Mouse (Mus musculus): Measurements from ENCODE around the gene Lrrc8c. TPM values are rescaled to one million over a fixed set of nuclear protein-coding genes. Genes with fewer than 3 reads are reported as not detected.

Gene Lrrc8c
- polyA plus RNA-seq, 1 experiment from 2014 or later, result 17.8 TPM

DNA sequence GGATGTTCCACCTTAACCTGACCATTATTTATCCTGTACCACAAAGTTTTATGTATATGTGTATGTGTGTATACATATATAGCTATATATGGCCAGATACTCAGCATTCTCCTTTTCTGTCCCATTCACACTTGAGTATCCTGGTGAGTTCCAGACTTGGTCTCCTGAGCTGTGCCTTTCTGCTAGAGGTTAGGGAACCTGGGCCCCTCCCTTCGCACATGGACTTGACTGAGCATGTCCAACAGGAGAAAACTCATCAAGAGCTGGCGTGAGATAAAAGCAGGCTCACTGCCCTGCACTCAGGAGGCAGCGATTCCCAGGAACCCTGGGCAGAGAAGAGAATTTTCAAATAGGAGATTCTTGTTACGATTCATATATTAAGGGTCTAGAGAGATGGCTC, 45.6 kb downstream of the Lrrc8c start:
- WGBS, result 70% methylated on average over 4 of the region's 4 CpGs
- no peak overlapping the region for H3K4me3 ChIP-seq (replicated peaks)
- H3K9ac ChIP-seq, result no peak overlapping the region
- H3K4me2 ChIP-seq, result no peak overlapping the region
- no peak; the same call in 1 of the 2 replicates for ATAC-seq (ENCODE audit: insufficient read depth, low FRiP score, low read depth)
- no peaks in the 10 kb centered on the region for H3K36me3 ChIP-seq
- H3K9me3 ChIP-seq, result no peaks in the 10 kb centered on the region
- no peaks in the 10 kb centered on the region for H3K4me1 ChIP-seq
- no peaks in the 10 kb centered on the region for H3K27me3 ChIP-seq (replicated peaks)
- H3K27ac ChIP-seq, result no peak overlapping the region

DNA sequence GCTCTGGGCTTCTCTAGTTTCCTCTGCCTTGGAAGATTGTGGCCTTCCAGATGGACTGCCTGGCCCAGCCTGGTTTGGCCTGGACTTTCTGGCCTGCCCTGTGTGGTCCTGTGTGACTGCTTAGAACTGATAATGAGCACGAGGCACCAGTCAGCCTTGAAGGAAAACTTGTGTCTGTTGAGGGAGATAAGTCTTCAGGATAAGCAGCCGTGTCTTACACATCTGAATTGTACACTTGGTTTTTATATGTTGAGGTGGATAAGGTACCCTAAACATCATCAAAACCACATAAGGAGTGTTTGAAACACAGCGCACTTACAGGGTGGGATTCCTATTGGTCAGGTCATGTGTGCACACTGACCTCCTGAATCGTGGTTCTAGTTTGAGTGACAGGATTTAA, 46.6 kb downstream of the Lrrc8c start:
- Histone ChIP-seq H3K4me3 (replicated peaks) (no peak overlapping the region), H3K27ac (no peak overlapping the region), H3K4me2 (no peak overlapping the region), H3K4me1 (no peaks in the 10 kb centered on the region), H3K9me3 (no peaks in the 10 kb centered on the region), H3K36me3 (no peaks in the 10 kb centered on the region), H3K9ac (no peak overlapping the region), H3K27me3 (replicated peaks) (no peaks in the 10 kb centered on the region)
- WGBS, result 67% methylated on average over 4 of the region's 4 CpGs
- ATAC-seq (ENCODE audit: insufficient read depth, low FRiP score, low read depth), result peak; percentile 93

DNA sequence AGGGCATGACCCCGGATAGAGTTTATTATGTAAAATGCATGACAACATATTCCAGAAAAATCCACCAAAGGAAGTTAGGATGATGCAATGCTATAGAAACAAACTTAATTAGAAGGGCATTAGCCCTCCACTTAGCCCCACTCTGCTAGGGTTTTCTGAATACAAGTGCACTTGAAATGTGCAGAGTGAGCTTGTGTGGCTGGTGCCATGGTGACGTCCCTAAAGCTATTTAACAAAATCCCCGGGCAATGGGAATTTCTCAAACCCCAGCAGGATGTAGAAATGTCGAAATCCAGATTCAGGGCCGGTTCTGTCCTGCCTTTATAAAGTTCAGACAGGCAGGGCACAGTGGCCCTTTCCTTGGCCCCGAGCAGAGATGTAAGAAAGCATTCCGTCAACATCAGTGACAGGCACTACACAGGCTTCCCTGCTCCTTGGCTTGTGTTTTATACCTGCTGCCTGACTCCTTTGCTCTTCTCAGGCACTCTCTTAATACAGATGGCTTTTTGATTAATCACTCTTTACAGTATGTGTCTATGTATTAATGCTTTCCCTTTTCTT, 47.7 kb downstream of the Lrrc8c start:
- Histone ChIP-seq H3K9ac (no peak overlapping the region), H3K9me3 (no peaks in the 10 kb centered on the region), H3K36me3 (no peaks in the 10 kb centered on the region), H3K27ac (no peak overlapping the region), H3K4me3 (replicated peaks) (no peak overlapping the region), H3K4me1 (no peaks in the 10 kb centered on the region), H3K4me2 (no peak overlapping the region), H3K27me3 (replicated peaks) (no peaks in the 10 kb centered on the region)
- ATAC-seq (ENCODE audit: insufficient read depth, low FRiP score, low read depth), result no peak
- WGBS, result 54% methylated on average over 7 of the region's 7 CpGs

DNA sequence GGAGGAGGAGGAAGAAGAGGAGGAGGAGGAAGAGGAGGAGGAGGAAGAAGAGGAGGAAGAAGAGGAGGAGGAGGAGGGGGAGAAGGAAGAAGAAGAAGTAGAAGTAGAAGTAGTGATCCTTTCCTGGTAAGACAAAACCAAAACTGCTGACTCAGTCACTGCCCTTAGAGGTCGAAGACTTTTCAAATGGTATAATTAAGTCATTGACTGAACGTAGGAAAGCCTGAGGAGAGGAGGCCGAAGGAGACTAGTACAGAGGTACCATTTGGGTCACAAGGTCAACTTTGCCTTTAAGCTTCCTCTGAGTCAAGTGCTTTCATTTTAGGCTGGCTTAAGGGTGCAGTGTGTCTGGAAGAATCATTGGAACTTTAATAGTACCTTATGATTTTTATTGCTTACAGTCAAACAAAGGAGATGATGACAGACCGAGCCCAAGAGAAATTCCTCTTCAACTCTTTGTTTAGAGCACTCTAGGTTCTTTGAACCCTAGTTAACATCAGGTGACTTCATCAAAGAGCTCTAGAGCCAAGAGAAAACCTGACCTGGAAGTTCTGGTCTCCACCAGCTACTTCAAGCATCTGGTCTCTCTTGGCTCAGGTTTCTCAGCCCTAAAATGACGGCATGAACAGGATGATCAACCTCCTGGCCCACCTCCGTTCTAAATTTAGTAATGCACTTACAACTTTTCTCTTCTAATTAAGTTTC, 49.0 kb downstream of the Lrrc8c start:
- 77% methylated on average over 6 of the region's 6 CpGs for WGBS
- H3K9ac ChIP-seq, result no peak overlapping the region
- no peaks in the 10 kb centered on the region for H3K27me3 ChIP-seq (replicated peaks)
- H3K36me3 ChIP-seq, result no peaks in the 10 kb centered on the region
- no peak overlapping the region for H3K4me3 ChIP-seq (replicated peaks)
- no peak overlapping the region for H3K27ac ChIP-seq
- ATAC-seq (ENCODE audit: insufficient read depth, low FRiP score, low read depth), result no peak
- no peaks in the 10 kb centered on the region for H3K9me3 ChIP-seq
- no peaks in the 10 kb centered on the region for H3K4me1 ChIP-seq
- no peak overlapping the region for H3K4me2 ChIP-seq

DNA sequence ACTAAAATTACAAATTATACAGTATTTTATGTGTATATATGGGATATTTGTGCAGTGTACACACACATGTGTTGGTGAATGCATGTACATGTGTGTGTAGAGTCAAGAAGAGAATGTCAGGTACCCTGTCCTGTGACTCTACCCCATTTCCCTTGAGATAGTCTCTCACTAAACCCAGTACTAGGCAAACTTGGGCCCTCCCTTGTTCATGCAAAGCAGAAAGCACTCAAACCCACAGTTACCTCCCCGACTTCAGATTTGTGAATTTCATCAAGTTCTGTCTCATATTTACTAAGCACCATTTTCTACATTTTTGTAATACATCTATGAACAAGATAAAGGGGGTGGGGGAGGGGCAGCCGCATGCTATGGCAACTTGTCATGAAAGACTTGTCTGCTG, 50.0 kb downstream of the Lrrc8c start:
- H3K27me3 ChIP-seq (replicated peaks), result no peaks in the 10 kb centered on the region
- no peak overlapping the region for H3K27ac ChIP-seq
- no peaks in the 10 kb centered on the region for H3K9me3 ChIP-seq
- 80% methylated on average over 2 of the region's 2 CpGs for WGBS
- H3K4me3 ChIP-seq (replicated peaks), result no peak overlapping the region
- no peaks in the 10 kb centered on the region for H3K4me1 ChIP-seq
- no peak overlapping the region for H3K9ac ChIP-seq
- H3K4me2 ChIP-seq, result no peak overlapping the region
- H3K36me3 ChIP-seq, result no peaks in the 10 kb centered on the region
- no peak for ATAC-seq (ENCODE audit: insufficient read depth, low FRiP score, low read depth)

DNA sequence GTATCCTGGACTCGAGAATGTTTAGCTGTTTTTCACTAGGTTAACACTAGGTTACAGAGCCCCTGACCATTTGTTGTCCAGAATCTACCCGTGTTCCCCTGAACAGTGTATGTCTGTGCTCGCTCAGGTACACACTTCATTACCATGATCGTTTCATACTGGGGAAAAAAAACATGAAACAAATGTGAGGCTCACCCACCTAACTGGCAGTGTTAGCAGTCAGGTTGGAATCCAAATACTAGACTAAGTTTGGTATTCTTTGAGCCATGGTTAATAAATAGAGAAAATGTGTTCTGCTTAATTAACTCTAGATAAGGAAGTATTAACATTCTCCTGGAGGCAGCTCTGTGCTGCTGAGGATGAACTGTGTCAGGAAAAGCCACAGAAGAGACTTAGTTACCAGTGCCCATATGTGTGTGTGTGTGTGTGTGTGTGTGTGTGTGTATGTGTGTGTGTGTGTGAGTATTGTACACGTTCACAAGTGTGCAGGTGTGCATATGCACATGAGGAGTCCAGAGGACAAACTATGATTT, 53.0 kb downstream of the Lrrc8c start:
- 68% methylated on average over 5 of the region's 5 CpGs for WGBS
- no peak for ATAC-seq (ENCODE audit: insufficient read depth, low FRiP score, low read depth)
- Histone ChIP-seq H3K27me3 (replicated peaks) (no peaks in the 10 kb centered on the region), H3K4me2 (no peak overlapping the region), H3K9ac (no peak overlapping the region), H3K27ac (no peak overlapping the region), H3K9me3 (no peaks in the 10 kb centered on the region), H3K4me3 (replicated peaks) (no peak overlapping the region), H3K4me1 (0 out of 2 replicates have a peak, but pooled peaks cover 2% of the 10 kb centered on the region), H3K36me3 (no peaks in the 10 kb centered on the region)

DNA sequence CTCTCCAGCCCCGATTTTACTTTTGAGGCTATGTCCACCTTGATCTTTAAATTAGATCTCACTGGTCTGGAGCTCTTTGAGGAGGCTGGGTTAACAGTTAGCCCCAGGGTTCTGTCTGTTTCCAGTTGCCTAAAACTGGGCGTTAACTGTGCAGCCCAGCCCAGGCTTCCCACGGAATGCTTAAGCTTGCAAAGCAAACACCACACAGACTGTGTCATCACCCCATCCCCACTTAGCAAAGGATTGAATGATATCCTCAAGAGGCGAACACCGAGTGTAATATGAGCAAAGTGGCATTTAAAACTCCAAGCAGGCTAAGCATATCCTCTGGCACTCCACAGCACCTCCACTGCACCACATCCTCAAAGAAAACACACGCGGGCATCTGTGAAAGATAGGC, 53.7 kb downstream of the Lrrc8c start:
- Histone ChIP-seq H3K27ac (no peak overlapping the region), H3K27me3 (replicated peaks) (no peaks in the 10 kb centered on the region), H3K4me3 (replicated peaks) (no peak overlapping the region), H3K9me3 (no peaks in the 10 kb centered on the region), H3K9ac (no peak overlapping the region), H3K4me1 (0 out of 2 replicates have a peak, but pooled peaks cover 2% of the 10 kb centered on the region), H3K36me3 (no peaks in the 10 kb centered on the region), H3K4me2 (no peak overlapping the region)
- ATAC-seq (ENCODE audit: insufficient read depth, low FRiP score, low read depth), result no peak
- WGBS, result 67% methylated on average over 7 of the region's 7 CpGs

DNA sequence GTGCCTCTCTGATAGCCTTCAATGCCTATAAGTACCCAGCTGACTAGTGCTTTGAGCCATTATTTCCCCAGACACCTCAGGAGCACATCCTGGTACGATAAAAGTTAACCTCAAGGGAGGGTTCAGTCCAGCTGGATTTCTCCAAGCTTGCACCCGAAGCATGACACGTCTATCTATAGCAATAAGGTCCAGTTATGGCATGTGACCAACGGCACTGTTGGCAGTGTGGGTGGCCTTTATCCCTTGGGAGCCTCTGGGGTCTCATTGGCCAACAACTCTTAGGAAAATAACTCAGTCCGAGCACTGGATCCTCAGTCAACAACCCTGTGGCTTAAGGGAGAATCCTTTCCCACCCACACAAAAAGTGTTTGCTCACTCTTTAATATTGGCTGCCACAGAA, 55.6 kb downstream of the Lrrc8c start:
- H3K4me1 ChIP-seq, result 0 out of 2 replicates have a peak, but pooled peaks cover 2% of the 10 kb centered on the region
- H3K4me3 ChIP-seq (replicated peaks), result no peak overlapping the region
- no peaks in the 10 kb centered on the region for H3K9me3 ChIP-seq
- no peak for ATAC-seq (ENCODE audit: insufficient read depth, low FRiP score, low read depth)
- no peak overlapping the region for H3K4me2 ChIP-seq
- no peak overlapping the region for H3K9ac ChIP-seq
- no peaks in the 10 kb centered on the region for H3K36me3 ChIP-seq
- 89% methylated on average over 5 of the region's 5 CpGs for WGBS
- H3K27ac ChIP-seq, result no peak overlapping the region
- no peaks in the 10 kb centered on the region for H3K27me3 ChIP-seq (replicated peaks)

DNA sequence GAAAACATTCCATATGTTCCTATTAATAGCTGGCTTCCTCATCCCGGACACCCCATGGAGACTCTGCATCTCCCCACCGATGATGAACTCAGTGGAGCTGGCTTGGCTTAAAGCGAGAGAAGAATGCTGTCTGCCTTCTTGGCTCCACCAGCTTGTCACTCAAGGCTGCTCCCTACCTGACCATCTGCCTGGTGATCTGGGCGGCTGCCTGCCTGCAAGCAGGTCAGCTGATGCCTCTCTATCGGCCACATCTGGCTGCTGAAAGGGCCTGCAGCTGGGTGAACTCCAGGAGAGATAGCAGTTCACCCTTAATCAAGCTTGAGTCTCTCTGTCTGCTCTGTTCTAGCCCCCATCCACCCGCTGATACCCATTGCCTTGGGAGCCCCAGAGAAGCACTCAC, 56.7 kb downstream of the Lrrc8c start:
- H3K27me3 ChIP-seq (replicated peaks), result no peaks in the 10 kb centered on the region
- WGBS, result 60% methylated on average over 6 of the region's 6 CpGs
- H3K4me1 ChIP-seq, result 0 out of 2 replicates have a peak, but pooled peaks cover 2% of the 10 kb centered on the region
- no peak overlapping the region for H3K4me3 ChIP-seq (replicated peaks)
- H3K4me2 ChIP-seq, result no peak overlapping the region
- ATAC-seq (ENCODE audit: insufficient read depth, low FRiP score, low read depth), result peak; percentile 92
- no peak overlapping the region for H3K27ac ChIP-seq
- no peaks in the 10 kb centered on the region for H3K9me3 ChIP-seq
- H3K36me3 ChIP-seq, result no peaks in the 10 kb centered on the region
- H3K9ac ChIP-seq, result no peak overlapping the region

DNA sequence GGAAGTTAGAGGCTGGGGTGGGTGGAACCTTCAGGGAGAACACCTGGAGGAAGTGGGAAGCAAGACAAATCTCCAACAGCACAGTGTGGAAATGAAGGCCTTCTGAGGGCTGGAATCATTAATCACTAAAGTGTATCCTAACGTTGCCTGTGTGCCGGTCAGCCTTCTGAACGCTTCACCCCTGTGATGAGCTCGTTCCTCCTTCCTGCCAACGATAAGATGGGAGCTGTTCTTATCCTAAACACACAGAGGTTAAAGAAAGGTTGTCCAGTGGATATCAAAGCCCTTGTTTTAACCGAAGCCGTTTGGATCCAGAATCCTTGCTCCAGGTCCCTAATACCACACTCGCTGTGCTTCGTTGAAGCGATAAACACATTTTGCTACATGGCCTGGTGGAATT, 61.7 kb downstream of the Lrrc8c start:
- Histone ChIP-seq H3K9ac (no peak overlapping the region), H3K27ac (no peak overlapping the region), H3K36me3 (no peaks in the 10 kb centered on the region), H3K27me3 (replicated peaks) (no peaks in the 10 kb centered on the region), H3K9me3 (no peaks in the 10 kb centered on the region), H3K4me1 (0 out of 2 replicates have a peak, but pooled peaks cover 2% of the 10 kb centered on the region), H3K4me3 (replicated peaks) (no peak overlapping the region), H3K4me2 (no peak overlapping the region)
- 43% methylated on average over 10 of the region's 10 CpGs for WGBS
- ATAC-seq (ENCODE audit: insufficient read depth, low FRiP score, low read depth), result no peak

DNA sequence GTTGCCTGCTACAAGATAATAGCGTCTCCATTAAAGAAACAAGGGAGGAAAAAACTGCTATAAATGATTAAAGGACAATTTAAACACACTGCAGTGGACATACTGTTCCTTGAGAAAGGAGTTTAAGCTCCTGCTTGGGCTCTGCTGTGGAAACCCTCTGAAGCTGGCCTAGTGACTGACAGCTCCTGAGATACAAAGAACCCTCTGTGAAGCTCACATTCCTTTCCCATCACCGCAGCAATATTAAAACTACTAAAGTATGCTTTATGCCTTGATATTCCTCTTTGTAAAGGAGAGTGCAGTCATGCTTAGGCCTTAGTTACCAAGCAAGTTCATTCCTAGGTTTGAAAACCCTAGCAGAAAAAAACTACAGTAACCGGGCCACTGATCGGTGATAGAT, 66.7 kb downstream of the Lrrc8c start:
- ATAC-seq (ENCODE audit: insufficient read depth, low FRiP score, low read depth), result no peak
- Histone ChIP-seq H3K4me2 (no peak overlapping the region), H3K27ac (peak overlapping the region; percentile 19), H3K4me1 (0 out of 2 replicates have a peak, but pooled peaks cover 9% of the 10 kb centered on the region), H3K4me3 (replicated peaks) (no peak overlapping the region), H3K9me3 (no peaks in the 10 kb centered on the region), H3K27me3 (replicated peaks) (no peaks in the 10 kb centered on the region), H3K9ac (no peak overlapping the region), H3K36me3 (no peaks in the 10 kb centered on the region)
- 74% methylated on average over 4 of the region's 4 CpGs for WGBS

DNA sequence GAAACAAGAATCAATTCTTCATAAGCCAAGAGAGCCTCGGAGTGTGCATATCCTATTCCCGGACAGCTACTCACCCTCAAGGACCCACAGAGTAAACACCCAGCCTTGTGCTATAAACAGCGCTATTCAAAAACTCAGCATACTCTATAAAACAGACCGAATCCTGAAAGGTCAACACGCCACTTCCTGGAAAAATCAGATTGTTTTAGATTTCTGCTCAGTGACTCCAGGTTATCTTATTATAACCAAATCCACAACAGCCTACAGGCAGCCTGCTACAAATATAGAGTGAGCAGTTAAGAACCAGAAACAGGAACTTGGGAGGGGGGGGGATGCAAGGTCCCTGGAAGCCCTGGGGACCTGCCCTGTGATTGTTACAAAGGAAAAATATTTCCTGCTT, 67.5 kb downstream of the Lrrc8c start:
- H3K9ac ChIP-seq, result no peak overlapping the region
- H3K4me1 ChIP-seq, result 0 out of 2 replicates have a peak, but pooled peaks cover 9% of the 10 kb centered on the region
- no peaks in the 10 kb centered on the region for H3K9me3 ChIP-seq
- no peak overlapping the region for H3K4me2 ChIP-seq
- no peak overlapping the region for H3K4me3 ChIP-seq (replicated peaks)
- 14% methylated on average over 5 of the region's 5 CpGs for WGBS
- ATAC-seq (ENCODE audit: insufficient read depth, low FRiP score, low read depth), result peak; percentile 41; the same call in 1 of the 2 replicates
- H3K27ac ChIP-seq, result peak overlapping the region; percentile 26; the same call in 1 of the 2 replicates
- no peaks in the 10 kb centered on the region for H3K36me3 ChIP-seq
- no peaks in the 10 kb centered on the region for H3K27me3 ChIP-seq (replicated peaks)
